19 mouse cellular contexts compared by ENCODE assay signal in genomic region chr4:43757213-43757612, GRCm38 (mm10). TPM values are rescaled to one million over a fixed set of nuclear protein-coding genes. Genes with fewer than 3 reads are reported as not detected.
DNase-seq lines count a peak whose midpoint lies in the region; ATAC-seq and TF ChIP-seq lines count a peak whose summit lies in the region.
"Had no signal": no experiment of that assay in that cellular context is flagged by ENCODE, and none has a peak within 500 bp of the region (broad histone marks: within the 10 kb centered on the region; RNA-seq: fewer than 3 reads in every experiment).

No protein-coding gene starts in this region.

- no peak overlapping the region for H3K9ac ChIP-seq in CH12.LX (ENCODE audit: insufficient read depth, low read depth)
- H3K9ac ChIP-seq in heart, adult 2 months (ENCODE audit: low read depth, low read length) = no peak overlapping the region
- H3K9ac ChIP-seq: embryonic facial prominence, embryonic 15.5 days; kidney, embryonic 15.5 days; limb, embryonic 13.5 days had no signal

- no peak for ATAC-seq in activated CD4-positive, CD25-positive, alpha-beta regulatory T cell, adult 4 months
- ATAC-seq: forebrain, embryonic 16.5 days had no signal

- intact Hi-C loops in heart, adult 2 months (cut with DNase I) = no loop called here
- intact Hi-C loops in heart, postnatal 10 days (cut with DNase I) = no loop called here

- H3K9me3 ChIP-seq in CH12.LX (replicated peaks; ENCODE audit: low read length) = no peaks in the 10 kb centered on the region
- H3K9me3 ChIP-seq: embryonic facial prominence, embryonic 15.5 days; kidney, embryonic 15.5 days; limb, embryonic 13.5 days had no signal

- H3K4me2 ChIP-seq in CH12.LX (ENCODE audit: insufficient read depth, low read depth, poor library complexity, severe bottlenecking) = no peak overlapping the region
- H3K4me2 ChIP-seq: embryonic facial prominence, embryonic 15.5 days; kidney, embryonic 15.5 days; limb, embryonic 13.5 days had no signal

- no peak overlapping the region for H3K27ac ChIP-seq in CH12.LX (ENCODE audit: insufficient read depth, low read depth)
- H3K27ac ChIP-seq in heart, adult 2 months = peak overlapping the region; percentile 64
- H3K27ac ChIP-seq in kidney, adult 2 months (ENCODE audit: insufficient read depth, low read depth, low read length) = no peak overlapping the region
- H3K27ac ChIP-seq: embryonic facial prominence, embryonic 15.5 days; kidney, embryonic 15.5 days; layer of hippocampus, adult 2 months; left cerebral cortex, adult 2 months; limb, embryonic 13.5 days had no signal

- no peak for TF ChIP-seq EP300 in CH12.LX (IDR thresholded peaks at IDR 0.05; ENCODE audit: low read length)
- TF ChIP-seq EP300 in heart, adult 2 months (IDR thresholded peaks at IDR 0.05; ENCODE audit: insufficient read depth, low read depth, low read length) = no peak

- DNase-seq in 3T3-L1 (ENCODE audit: low read depth, low spot score) (peak; percentile 29), CH12.LX (ENCODE audit: extremely low read depth) (peak; percentile 4)
- peak in 1 of 2 experiments; percentile 45 for DNase-seq in heart, adult 2 months
- peak; percentile 36 to 53 for DNase-seq in heart, postnatal 10 days
- DNase-seq in kidney, adult 2 months = no peak
- no peak for DNase-seq in kidney, postnatal 10 days
- DNase-seq: adrenal gland, postnatal 10 days; lung, adult 18-20 months; right cerebral cortex, adult 18-20 months had no signal

- dilution Hi-C loops in CH12.LX (cut with MboI; ENCODE audit: extremely low pct_ligation_motif_present, extremely low pct_unique_long_range_greater_than_20kb, low sequenced_read_pairs) = no loop called here

- 9% methylated on average over 6 of the region's 6 CpGs for WGBS in heart, adult 2 months
- 58% methylated on average over 6 of the region's 6 CpGs for WGBS in kidney, adult 2 months

- H3K36me3 ChIP-seq in CH12.LX (replicated peaks in 1 of 2; ENCODE audit: control insufficient read depth in 1 of 2, insufficient read depth in 1 of 2, low read length in 1 of 2) = no peaks in the 10 kb centered on the region
- no peaks in the 10 kb centered on the region for H3K36me3 ChIP-seq in heart, adult 2 months (ENCODE audit: control insufficient read depth, insufficient read depth, low read length)
- no peaks in the 10 kb centered on the region for H3K36me3 ChIP-seq in kidney, adult 2 months (ENCODE audit: control insufficient read depth, insufficient read depth, low read length)
- H3K36me3 ChIP-seq: embryonic facial prominence, embryonic 15.5 days; kidney, embryonic 15.5 days; limb, embryonic 13.5 days had no signal

- TF ChIP-seq RAD21 in CH12.LX (IDR thresholded peaks at IDR 0.05; ENCODE audit: low read depth, low read length) = no peak

- no peak for TF ChIP-seq CTCF in CH12.LX (conservative IDR thresholded peaks at IDR 0.05 in 1 of 2, IDR thresholded peaks at IDR 0.05 in 1 of 2; ENCODE audit: low read depth in 2 of 2, low read length in 2 of 2)
- TF ChIP-seq CTCF in heart, adult 2 months (IDR thresholded peaks at IDR 0.05) = no peak
- no peak for TF ChIP-seq CTCF in kidney, adult 2 months (conservative IDR thresholded peaks at IDR 0.05; ENCODE audit: insufficient read depth, insufficient read length, low read depth, low read length)

- peaks cover 6 to 13% of the 10 kb centered on the region in 2 experiments for H3K4me1 ChIP-seq in CH12.LX (ENCODE audit: control insufficient read depth in 1 of 2, insufficient read depth in 2 of 2)
- H3K4me1 ChIP-seq in heart, adult 2 months (ENCODE audit: control insufficient read depth, insufficient read depth, low read length) = peaks cover 8% of the 10 kb centered on the region
- H3K4me1 ChIP-seq in kidney, adult 2 months (ENCODE audit: control insufficient read depth, insufficient read depth, low read length) = no peaks in the 10 kb centered on the region

- peaks cover 36% of the 10 kb centered on the region for H3K27me3 ChIP-seq in CH12.LX (replicated peaks)
- H3K27me3 ChIP-seq in heart, adult 2 months (ENCODE audit: control insufficient read depth, insufficient read depth, low read length) = no peaks in the 10 kb centered on the region
- no peaks in the 10 kb centered on the region for H3K27me3 ChIP-seq in kidney, adult 2 months (replicated peaks; ENCODE audit: control insufficient read depth, insufficient read depth, low read length)
- H3K27me3 ChIP-seq: embryonic facial prominence, embryonic 15.5 days; limb, embryonic 13.5 days had no signal

- TF ChIP-seq POLR2A in CH12.LX (IDR thresholded peaks at IDR 0.05; ENCODE audit: low read depth, low read length) = no peak
- TF ChIP-seq POLR2A in heart, adult 2 months (IDR thresholded peaks at IDR 0.05; ENCODE audit: insufficient read depth, low read depth, low read length) = peak; percentile 39; the same call in 1 of the 2 replicates
- no peak for TF ChIP-seq POLR2A in kidney, adult 2 months (IDR thresholded peaks at IDR 0.05; ENCODE audit: low read depth, low read length)

- no peak overlapping the region for H3K4me3 ChIP-seq in CH12.LX (replicated peaks in 1 of 3; ENCODE audit: low read depth in 2 of 3, low read length in 2 of 3, poor library complexity in 1 of 3)
- no peak overlapping the region for H3K4me3 ChIP-seq in heart, adult 2 months
- H3K4me3 ChIP-seq in kidney, adult 2 months (ENCODE audit: insufficient read depth, low read depth, low read length) = no peak overlapping the region
- H3K4me3 ChIP-seq: embryonic facial prominence, embryonic 15.5 days; kidney, embryonic 15.5 days; layer of hippocampus, adult 2 months; left cerebral cortex, adult 2 months; limb, embryonic 13.5 days had no signal

- in situ Hi-C loops in CH12.LX (cut with MboI; ENCODE audit: low pct_ligation_motif_present, low pct_unique_long_range_greater_than_20kb, low sequenced_read_pairs) = no loop called here

- H3K79me2 ChIP-seq in CH12.LX (replicated peaks; ENCODE audit: control insufficient read depth, extremely low read depth, insufficient read depth, poor library complexity, severe bottlenecking) = no peaks in the 10 kb centered on the region
- no peaks in the 10 kb centered on the region for H3K79me2 ChIP-seq in heart, adult 2 months (replicated peaks; ENCODE audit: control insufficient read depth, insufficient read depth, low read length)

TF ChIP-seq in CH12.LX, 34 proteins besides CTCF, POLR2A, EP300 and RAD21 (continues in another document):
- TF ChIP-seq CHD2 (IDR thresholded peaks at IDR 0.05; ENCODE audit: low read length) (no peak), IRF4 (IDR thresholded peaks at IDR 0.05; ENCODE audit: low read depth, low read length) (no peak), MXI1 (IDR thresholded peaks at IDR 0.05; ENCODE audit: low read depth, low read length) (no peak), MAFK (IDR thresholded peaks at IDR 0.05; ENCODE audit: insufficient replicate concordance, low read length) (no peak), RCOR1 (conservative IDR thresholded peaks at IDR 0.05; ENCODE audit: low read depth, low read length) (no peak), JUN (IDR thresholded peaks at IDR 0.05; ENCODE audit: insufficient read depth, low read depth, low read length) (no peak), USF2 (conservative IDR thresholded peaks at IDR 0.05; ENCODE audit: low read depth, low read length) (no peak), MAX (IDR thresholded peaks at IDR 0.05; ENCODE audit: low read length) (no peak), ZNF384 (IDR thresholded peaks at IDR 0.05; ENCODE audit: low read depth, low read length) (no peak), ETS1 (conservative IDR thresholded peaks at IDR 0.05; ENCODE audit: low read depth, low read length) (no peak), POLR2AphosphoS2 (IDR thresholded peaks at IDR 0.05; ENCODE audit: low read depth, low read length) (no peak)

RNA-seq across cellular contexts. Expression of gene Olfr159, which starts 13.6 kb away (rescaled TPM):
- total RNA-seq in CH12.LX (2012; rRNA removed) = not detected in 2 replicates
- total RNA-seq in CH12.LX (2014; rRNA removed) = not detected in 2 replicates
- polyA plus RNA-seq in CH12.LX (2012; ENCODE audit: insufficient read length, low read depth) = not detected in 2 replicates
- total RNA-seq in heart, adult 2 months (2021) = not detected
- not detected in 2 replicates for polyA plus RNA-seq in heart, adult 2 months (2012; rRNA removed)
- not detected for total RNA-seq in heart, postnatal 10 days (2021)
- not detected in 2 replicates for polyA plus RNA-seq in kidney, adult 2 months (2012; rRNA removed)
- not detected for polyA plus RNA-seq in activated CD4-positive, CD25-positive, alpha-beta regulatory T cell, adult 4 months (2017; shearing (Covaris generic))
- total RNA-seq: adrenal gland, postnatal 10 days; heart, postnatal 14 days; layer of hippocampus, adult 2 months; left cerebral cortex, adult 2 months; neutrophil, adult 5-6 weeks had no signal
- polyA plus RNA-seq: embryonic facial prominence, embryonic 15.5 days; forebrain, embryonic 16.5 days; kidney, embryonic 15.5 days; limb, embryonic 13.5 days; thymus, postnatal 0 days had no signal

RNA-seq across cellular contexts. Expression of gene Spaar, which starts 27.4 kb away (rescaled TPM):
- total RNA-seq in CH12.LX (2012; rRNA removed) = not detected in 2 replicates
- total RNA-seq in CH12.LX (2014; rRNA removed) = not detected in 2 replicates
- not detected in 2 replicates for polyA plus RNA-seq in CH12.LX (2012; ENCODE audit: insufficient read length, low read depth)
- 1 to 10 TPM; 4.4 to 4.8 TPM for total RNA-seq in heart, adult 2 months (2021)
- 5.2 and 7.8 TPM in 2 replicates for polyA plus RNA-seq in heart, adult 2 months (2012; rRNA removed)
- 1 to 10 TPM; 4.2 to 5.1 TPM for total RNA-seq in heart, postnatal 10 days (2021)
- polyA plus RNA-seq in kidney, adult 2 months (2012; rRNA removed) = 2.4 and 2.5 TPM in 2 replicates
- under 1 TPM in 1 of 2 experiments, not detected in 1; 0.15 TPM for polyA plus RNA-seq in activated CD4-positive, CD25-positive, alpha-beta regulatory T cell, adult 4 months (2017; shearing (Covaris generic))
- total RNA-seq: neutrophil, adult 5-6 weeks had no signal

RNA-seq across cellular contexts. Expression of gene Hrct1, which starts 30.2 kb away (rescaled TPM):
- not detected in 2 replicates for total RNA-seq in CH12.LX (2012; rRNA removed)
- not detected in 2 replicates for total RNA-seq in CH12.LX (2014; rRNA removed)
- polyA plus RNA-seq in CH12.LX (2012; ENCODE audit: insufficient read length, low read depth) = not detected in 2 replicates
- 1 to 10 TPM; 4.0 to 4.7 TPM for total RNA-seq in heart, adult 2 months (2021)
- 8.8 and 10.7 TPM in 2 replicates for polyA plus RNA-seq in heart, adult 2 months (2012; rRNA removed)
- 1 to 10 TPM; 4.5 to 6.1 TPM for total RNA-seq in heart, postnatal 10 days (2021)
- 4.8 and 5.1 TPM in 2 replicates for polyA plus RNA-seq in kidney, adult 2 months (2012; rRNA removed)
- polyA plus RNA-seq in activated CD4-positive, CD25-positive, alpha-beta regulatory T cell, adult 4 months (2017; shearing (Covaris generic)) = not detected
- total RNA-seq: neutrophil, adult 5-6 weeks had no signal

RNA-seq across cellular contexts. Expression of gene Olfr71, which starts 47.2 kb away (rescaled TPM):
- total RNA-seq in CH12.LX (2012; rRNA removed) (not detected in 2 replicates), CH12.LX (2014; rRNA removed) (not detected in 2 replicates)
- polyA plus RNA-seq in CH12.LX (2012; ENCODE audit: insufficient read length, low read depth) = not detected in 2 replicates
- not detected for total RNA-seq in heart, adult 2 months (2021)
- not detected in 2 replicates for polyA plus RNA-seq in heart, adult 2 months (2012; rRNA removed)
- total RNA-seq in heart, postnatal 10 days (2021) = not detected
- polyA plus RNA-seq in kidney, adult 2 months (2012; rRNA removed) = not detected in 2 replicates
- under 1 TPM in 1 of 2 experiments, not detected in 1; 0.13 TPM for polyA plus RNA-seq in activated CD4-positive, CD25-positive, alpha-beta regulatory T cell, adult 4 months (2017; shearing (Covaris generic))
- total RNA-seq: adrenal gland, postnatal 10 days; heart, postnatal 14 days; layer of hippocampus, adult 2 months; left cerebral cortex, adult 2 months; neutrophil, adult 5-6 weeks had no signal
- polyA plus RNA-seq: embryonic facial prominence, embryonic 15.5 days; forebrain, embryonic 16.5 days; kidney, embryonic 15.5 days; limb, embryonic 13.5 days; thymus, postnatal 0 days had no signal

RNA-seq across cellular contexts. Expression of gene Olfr70, which starts 56.6 kb away (rescaled TPM):
- total RNA-seq in CH12.LX (2012; rRNA removed) (not detected in 2 replicates), CH12.LX (2014; rRNA removed) (not detected in 2 replicates)
- not detected in 2 replicates for polyA plus RNA-seq in CH12.LX (2012; ENCODE audit: insufficient read length, low read depth)
- total RNA-seq in heart, adult 2 months (2021) = not detected
- polyA plus RNA-seq in heart, adult 2 months (2012; rRNA removed) = not detected in 2 replicates
- not detected for total RNA-seq in heart, postnatal 10 days (2021)
- polyA plus RNA-seq in kidney, adult 2 months (2012; rRNA removed) = not detected in 2 replicates
- not detected for polyA plus RNA-seq in activated CD4-positive, CD25-positive, alpha-beta regulatory T cell, adult 4 months (2017; shearing (Covaris generic))
- total RNA-seq: adrenal gland, postnatal 10 days; heart, postnatal 14 days; layer of hippocampus, adult 2 months; left cerebral cortex, adult 2 months; neutrophil, adult 5-6 weeks had no signal
- polyA plus RNA-seq: embryonic facial prominence, embryonic 15.5 days; forebrain, embryonic 16.5 days; kidney, embryonic 15.5 days; limb, embryonic 13.5 days; thymus, postnatal 0 days had no signal

Comparison
In these comparisons a context has a peak if more than half of its experiments do, and no peak if none do; other contexts are left out.
1. DNase-seq: peak in 3T3-L1 (single experiment), CH12.LX (single experiment) and heart, postnatal 10 days (2 of 2); none in kidney, adult 2 months (single experiment) and kidney, postnatal 10 days (single experiment).